Mouse (Mus musculus) CD8-positive naive resting alpha-beta T cell, adult 2 months (primary cell): ENCODE measurements around the gene Tbc1d10a.
A peak's percentile ranks its signal among the peaks of the same experiment; 100 is the strongest.
"Not testable (repeated sequence)": the region's sequence is repeated elsewhere in the genome, so short reads cannot be mapped to it uniquely, and the experiment has no call there.

Source experiments
- DNase-seq, 2 experiments: peaks; one replicate each; pipeline ENCODE4 v3.0.0; 2022; ENCODE audit warnings: low read depth in 2 of 2, low spot score in 2 of 2

The Tbc1d10a gene

DNA sequence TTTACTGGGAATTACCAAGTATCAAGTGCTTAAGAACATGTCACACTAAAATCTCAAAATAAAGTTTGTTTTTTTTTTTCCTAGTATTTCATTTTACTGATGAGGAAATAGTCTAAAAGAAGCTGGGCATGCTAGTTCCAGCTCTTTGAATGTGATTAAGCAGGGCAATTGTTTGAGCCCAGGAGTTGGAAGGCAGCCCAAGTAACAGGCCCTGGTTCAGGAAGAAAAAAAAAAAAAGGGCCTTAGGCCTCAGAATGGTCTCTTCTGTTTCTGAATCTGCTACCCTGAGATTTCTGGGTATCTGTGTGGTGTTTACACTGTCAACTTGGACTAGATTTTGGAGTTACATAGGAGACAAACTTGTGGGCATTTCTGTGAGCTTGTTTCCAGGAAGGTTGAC is 3.1 kb upstream of the Tbc1d10a start:
- DNase-seq: no peak

GRCm38 (mm10) chr11:4184251-4184952 is 2.2 kb upstream of the Tbc1d10a start:
- no peak for DNase-seq

DNA sequence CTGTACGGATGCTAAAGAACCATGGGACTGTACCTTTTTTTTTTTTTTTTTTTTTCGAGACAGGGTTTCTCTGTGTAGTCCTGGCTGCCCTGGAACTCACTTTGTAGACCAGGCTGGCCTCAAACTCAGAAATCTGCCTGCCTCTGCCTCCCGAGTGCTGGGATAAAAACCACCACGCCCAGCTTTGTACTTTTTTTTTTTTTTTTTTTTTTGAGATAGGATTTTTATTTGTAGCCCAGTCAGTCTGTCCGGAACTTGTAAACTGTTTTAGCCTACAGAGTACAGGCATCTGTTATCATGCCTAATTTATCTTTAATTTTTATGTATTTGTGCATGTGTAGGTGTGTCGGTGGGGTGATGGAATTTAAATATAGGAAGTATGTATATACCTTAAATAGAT is 1.1 kb upstream of the Tbc1d10a start:
- DNase-seq: not testable (repeated sequence)

DNA sequence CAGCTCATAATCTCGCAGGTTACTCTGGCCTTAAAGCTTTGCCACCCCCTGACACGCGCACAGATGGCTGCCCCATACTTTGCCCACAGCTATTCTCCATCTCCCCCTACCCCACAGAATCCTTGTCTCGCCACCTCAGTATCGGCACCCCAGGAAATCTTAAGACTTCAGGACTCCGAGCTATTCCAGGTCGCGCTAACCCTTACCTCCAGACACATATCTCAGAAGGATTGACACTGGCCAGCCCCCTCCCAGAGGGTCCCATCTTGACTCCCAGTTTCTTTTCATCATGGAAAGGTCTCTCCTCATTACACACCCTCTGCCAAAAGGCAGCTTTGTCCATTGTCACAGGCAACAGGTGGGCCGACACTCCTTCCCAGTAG is 720 bp downstream of the Tbc1d10a start:
- DNase-seq: no peak

GRCm38 (mm10) chr11:4189182-4189581 is 2.6 kb downstream of the Tbc1d10a start:
- no peak for DNase-seq

DNA sequence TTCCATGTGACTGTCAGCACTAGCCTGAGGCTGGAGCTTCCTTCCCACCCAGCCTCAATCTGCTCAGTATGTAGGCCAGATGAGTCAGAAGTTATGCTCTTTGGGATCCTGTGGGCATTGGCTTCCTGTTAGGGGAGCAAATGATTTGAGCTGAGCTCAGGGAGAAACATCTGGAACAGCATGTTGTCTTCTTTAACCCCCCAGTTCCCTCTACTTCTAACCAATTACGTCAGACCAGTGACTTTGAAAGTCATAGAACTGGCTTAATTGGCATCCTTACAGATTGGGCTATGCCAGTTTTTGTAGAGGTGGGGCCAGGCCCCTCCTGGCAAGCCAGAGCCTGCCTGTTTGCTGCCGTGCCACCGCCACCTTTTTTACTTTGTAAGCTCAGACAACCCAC is 4.1 kb downstream of the Tbc1d10a start:
- no peak for DNase-seq

- DNase-seq: no peak
These were observed 6.2 kb downstream of the Tbc1d10a start for GRCm38 (mm10) chr11:4192757-4193156.

DNA sequence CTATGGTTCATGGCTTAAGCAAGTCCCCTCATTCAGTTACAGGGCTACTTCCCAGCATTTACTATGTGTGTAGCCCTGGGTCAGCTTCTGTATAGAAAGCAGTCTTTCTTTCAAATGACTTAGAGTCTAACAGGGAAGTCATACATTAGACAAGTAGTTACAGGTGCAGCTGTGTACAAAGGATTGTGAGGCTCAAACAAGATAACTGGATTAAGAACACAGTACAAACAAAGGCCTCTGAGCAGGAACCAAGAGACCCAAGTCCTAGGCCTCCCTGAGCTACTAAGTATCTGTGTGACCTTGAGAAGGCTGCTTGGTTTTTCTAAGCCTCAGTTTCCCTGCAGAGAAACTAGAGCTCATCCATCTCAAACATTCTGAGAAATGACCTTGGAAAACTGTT is 6.8 kb downstream of the Tbc1d10a start:
- no peak for DNase-seq

- DNase-seq: no peak
These were observed 9.0 kb downstream of the Tbc1d10a start for GRCm38 (mm10) chr11:4195597-4196031.

- DNase-seq: no peak
These were observed 10.0 kb downstream of the Tbc1d10a start for GRCm38 (mm10) chr11:4196636-4197035.

GRCm38 (mm10) chr11:4197691-4198090 is 11.1 kb downstream of the Tbc1d10a start:
- DNase-seq: no peak

DNA sequence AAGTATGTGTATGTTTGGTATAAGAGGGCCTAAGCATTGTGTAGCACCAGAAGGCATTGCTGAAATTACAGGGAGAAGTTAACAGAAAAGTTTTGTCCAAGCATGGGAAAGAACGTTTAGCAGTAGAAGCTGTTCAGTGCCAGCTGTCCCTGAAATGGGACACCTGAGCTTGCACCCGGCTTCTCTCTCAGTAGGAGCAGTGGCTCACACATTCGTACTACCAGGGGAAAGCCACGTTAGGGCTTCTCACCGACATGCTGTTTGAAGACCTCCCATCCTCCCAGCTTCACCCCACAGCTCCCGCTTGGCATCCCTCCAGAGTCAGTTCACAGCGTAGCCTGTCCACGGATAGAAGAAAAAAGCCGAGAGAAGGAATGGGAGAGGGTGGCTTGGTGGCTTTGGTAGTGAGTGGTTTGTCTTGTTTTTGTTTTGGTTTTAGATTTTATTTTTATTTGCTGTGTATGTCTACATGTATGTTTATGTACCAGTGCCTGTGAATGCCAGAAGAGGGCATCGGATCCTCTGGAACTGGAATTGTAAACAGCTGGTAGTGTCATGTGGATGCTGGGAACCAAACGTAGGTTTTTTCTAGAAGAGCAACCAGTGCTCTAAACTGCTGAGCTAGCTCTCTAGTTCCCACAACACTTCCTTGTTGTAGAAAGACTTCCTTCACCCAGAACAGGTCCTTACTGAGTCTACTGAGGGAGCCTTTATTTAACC is 15.6 kb downstream of the Tbc1d10a start:
- DNase-seq: no peak

GRCm38 (mm10) chr11:4202995-4203704 is 16.6 kb downstream of the Tbc1d10a start:
- peak; percentile 38 to 44 for DNase-seq

- DNase-seq: peak; percentile 46 to 47
These were observed 17.1 kb downstream of the Tbc1d10a start for GRCm38 (mm10) chr11:4203705-4204074.

- no peak for DNase-seq
These were observed 18.6 kb downstream of the Tbc1d10a start for GRCm38 (mm10) chr11:4205097-4205655.

DNA sequence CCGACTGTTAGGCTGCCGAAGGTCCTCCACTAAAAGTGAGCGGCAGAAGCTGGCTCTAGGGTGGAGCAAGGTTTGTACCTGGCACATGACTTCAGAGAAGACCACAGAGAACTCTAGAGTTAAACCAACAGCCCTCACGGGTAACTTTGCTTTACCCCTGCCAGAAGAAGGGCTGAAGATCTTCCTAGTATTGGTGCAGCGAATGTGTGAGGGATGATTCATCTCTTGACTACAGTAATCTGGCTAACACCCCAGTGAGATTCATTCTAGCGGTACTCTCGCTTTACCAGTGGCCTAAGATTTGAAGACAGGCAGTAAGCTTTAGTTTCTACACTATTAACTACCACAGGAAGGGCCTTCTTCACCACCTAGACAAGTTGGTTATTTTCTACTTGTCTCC is 19.4 kb downstream of the Tbc1d10a start:
- DNase-seq: peak in 1 of 2 experiments; percentile 34

DNA sequence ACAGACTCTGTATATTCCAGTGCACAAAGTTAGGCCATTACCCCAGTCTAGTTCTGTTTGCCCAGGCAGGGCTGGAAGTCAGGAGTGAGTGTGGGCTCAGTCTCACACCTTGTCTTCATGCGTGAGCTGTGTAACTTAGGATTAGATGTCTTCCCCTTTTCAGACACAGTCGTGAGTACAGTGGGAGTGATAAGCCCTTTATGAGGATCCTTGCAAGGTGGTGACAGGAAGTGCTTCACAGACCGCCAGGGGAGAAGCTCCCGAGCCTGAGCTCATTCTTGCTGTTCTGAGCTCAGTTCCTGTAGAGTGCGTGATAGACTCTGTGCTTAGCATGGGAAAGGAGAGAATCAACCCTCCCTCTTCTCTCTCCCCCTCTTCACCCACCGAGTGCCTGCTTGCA is 20.0 kb downstream of the Tbc1d10a start:
- peak; percentile 39 to 46 for DNase-seq

DNA sequence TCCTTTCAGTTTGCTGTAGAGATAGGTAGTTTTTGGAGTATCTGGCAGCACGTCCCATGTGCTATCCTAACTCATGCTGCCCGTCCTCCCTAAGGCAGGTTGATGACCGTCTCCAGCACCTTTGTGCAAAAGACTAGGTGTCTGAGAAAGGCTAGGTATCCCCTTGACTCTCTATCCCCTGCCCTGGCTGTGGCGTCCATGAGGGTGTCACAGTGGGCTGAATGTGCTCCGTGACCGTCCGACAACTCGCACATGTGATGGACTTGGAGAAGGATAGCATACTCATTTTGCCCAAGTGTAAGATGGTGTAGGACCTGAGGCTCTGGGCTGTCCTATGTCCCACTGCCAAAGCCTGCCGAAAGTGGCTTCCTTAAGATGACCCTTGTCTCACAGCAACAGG is 21.1 kb downstream of the Tbc1d10a start:
- no peak for DNase-seq

- DNase-seq: no peak
These were observed 23.0 kb downstream of the Tbc1d10a start for GRCm38 (mm10) chr11:4209556-4209955.

DNA sequence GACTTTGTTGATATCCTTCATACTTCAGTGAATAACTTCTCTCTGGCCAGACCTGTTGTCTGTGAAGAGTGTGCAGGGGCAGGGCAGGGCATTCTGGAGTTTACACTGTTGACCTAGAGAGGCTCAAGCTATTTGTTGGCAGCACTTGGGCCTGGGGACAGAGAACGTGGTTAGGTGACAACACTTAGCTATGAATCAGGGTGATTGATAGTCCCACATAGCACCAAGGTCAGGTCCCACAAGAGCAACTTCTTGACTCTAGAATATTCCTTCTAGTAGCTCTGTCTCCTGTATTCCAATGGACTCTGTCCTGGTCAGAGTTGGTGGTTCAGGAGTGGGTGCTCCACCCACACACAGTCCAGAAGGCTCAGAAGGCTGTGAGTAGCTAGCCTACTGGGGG is 24.2 kb downstream of the Tbc1d10a start:
- DNase-seq: no peak

DNA sequence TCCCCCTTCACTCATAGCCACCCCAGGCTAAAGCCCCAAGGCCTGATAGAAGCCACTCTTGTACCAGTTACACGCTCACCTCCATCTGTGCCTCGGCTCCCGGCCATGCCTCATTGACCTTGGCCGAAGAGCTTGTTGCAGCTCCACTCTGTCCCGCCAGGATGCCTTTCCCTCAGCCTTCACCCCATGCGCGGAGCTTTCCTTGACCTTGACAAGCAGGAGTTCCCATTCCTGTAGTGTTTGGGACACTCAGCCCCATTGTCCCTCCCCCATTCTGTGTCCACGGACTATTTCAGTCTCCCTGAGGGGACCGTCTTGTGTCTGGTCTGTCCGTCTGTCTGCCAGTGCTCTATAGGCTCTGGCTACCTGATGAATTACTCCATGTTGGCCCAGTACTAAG is 26.5 kb downstream of the Tbc1d10a start:
- DNase-seq: no peak

DNA sequence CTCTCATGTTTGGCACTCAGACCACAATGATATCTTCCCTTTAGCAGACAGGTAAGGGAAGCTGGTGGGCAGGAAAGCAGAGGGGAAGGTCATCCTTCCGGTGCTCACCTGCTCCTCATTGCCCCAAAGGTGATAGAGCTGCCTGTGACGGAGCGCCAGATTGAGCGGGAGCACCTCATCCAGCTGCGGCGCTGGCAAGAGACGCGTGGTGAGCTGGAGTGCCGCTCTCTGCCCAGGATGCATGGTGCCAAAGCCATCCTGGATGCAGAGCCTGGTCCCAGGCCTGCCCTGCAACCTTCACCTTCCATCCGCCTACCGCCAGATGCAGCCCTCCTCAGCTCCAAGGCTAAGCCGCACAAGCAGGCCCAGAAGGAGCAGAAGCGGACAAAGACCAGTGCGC is 28.0 kb downstream of the Tbc1d10a start:
- no peak for DNase-seq
